Mouse (Mus musculus): ENCODE results near the gene Akr1c20.

Gene Akr1c20

GRCm38 (mm10) chr13:4523201-4523838, at the start of gene Akr1c20:
TSS of gene Akr1c20 (minus strand) at chr13:4523345.
- in situ Hi-C loops (cut with MboI, MseI): loop anchor here (25.0 kb wide), 1 partner anchor 111 kb away; no protein-coding TSS in a partner anchor

GRCm38 (mm10) chr13:4565996-4566395, 42.9 kb upstream of the Akr1c20 start:
- in situ Hi-C loops (cut with MboI, MseI): no loop called here

- in situ Hi-C loops (cut with MboI, MseI): no loop called here
Observed at GRCm38 (mm10) chr13:4560500-4560899, 37.4 kb upstream of the Akr1c20 start.

DNA sequence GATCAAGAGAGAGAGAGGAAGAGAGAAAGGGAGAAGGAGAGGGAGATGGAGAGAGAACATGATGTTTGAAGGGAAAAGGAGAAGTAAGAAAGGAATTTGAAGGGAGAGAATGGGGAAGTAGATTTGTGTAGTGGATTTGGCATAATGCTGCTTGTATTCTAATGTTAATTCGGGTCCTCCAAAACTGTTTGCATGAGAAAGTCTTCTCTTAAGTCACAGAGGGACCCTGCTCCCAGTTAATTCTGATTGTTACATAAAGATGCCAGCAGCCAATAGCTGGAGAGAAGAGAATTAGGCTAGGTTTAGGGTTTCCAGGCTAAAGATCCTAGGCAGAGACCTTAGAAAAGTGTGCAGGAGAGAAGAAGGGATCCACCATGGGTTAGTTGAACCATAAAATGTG, 36.0 kb upstream of the Akr1c20 start:
- in situ Hi-C loops (cut with MboI, MseI): no loop called here

DNA sequence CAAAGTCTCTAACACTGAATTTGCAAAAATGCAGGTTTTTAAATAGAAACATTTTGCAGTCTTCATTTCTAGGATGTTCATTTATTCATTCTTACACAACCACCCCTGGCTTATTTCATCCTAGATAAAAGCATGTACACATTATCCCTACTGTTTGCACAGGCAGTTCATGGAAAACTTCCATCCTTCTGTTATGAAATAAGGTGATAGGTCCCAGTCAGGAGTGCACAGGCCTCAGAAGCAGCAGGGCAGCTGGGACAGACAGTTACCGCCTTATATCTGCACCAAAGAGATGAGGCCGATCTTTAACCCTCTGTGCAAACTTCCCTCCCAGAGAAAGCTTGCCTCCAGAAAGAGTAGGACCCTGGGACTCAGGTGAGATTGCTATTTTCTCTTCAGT, 8.3 kb downstream of the Akr1c20 start:
- in situ Hi-C loops (cut with MboI, MseI): loop anchor here (25.0 kb wide), 1 partner anchor 103 kb away; no protein-coding TSS in a partner anchor

- in situ Hi-C loops (cut with MboI, MseI): no loop called here
Observed at GRCm38 (mm10) chr13:4467896-4468295, 55.2 kb downstream of the Akr1c20 start.

DNA sequence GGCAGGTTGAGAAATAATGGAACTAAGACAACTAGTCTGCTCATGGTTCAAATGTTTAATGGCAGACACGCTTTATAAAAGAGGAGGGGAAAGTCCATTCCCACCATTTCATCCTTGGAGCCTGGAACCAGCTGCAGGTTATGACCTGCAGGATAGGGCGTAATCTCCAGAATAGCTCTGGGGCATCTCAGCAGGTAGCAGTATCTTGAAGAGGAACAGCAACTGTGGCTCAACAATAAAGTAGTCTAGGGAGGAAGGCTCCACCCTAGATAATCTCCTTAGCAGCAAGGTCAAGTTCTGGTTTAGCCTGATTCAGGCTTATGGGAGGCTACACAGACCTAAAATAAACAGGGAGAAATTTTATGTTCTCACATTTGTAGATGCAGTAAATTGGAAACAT, 57.5 kb downstream of the Akr1c20 start:
- in situ Hi-C loops (cut with MboI, MseI): no loop called here

All from T-helper 1 cell (primary cell).